Mouse (Mus musculus): ENCODE measurements at regions not wholly inside any gene's neighbourhood (a gene's known extent, or its start where the extent isn't known, plus 50 kb on each side); places are given as distances from the start of the nearest gene placed in this dataset.
A peak's percentile ranks its signal among the peaks of the same experiment; 100 is the strongest.

DNA sequence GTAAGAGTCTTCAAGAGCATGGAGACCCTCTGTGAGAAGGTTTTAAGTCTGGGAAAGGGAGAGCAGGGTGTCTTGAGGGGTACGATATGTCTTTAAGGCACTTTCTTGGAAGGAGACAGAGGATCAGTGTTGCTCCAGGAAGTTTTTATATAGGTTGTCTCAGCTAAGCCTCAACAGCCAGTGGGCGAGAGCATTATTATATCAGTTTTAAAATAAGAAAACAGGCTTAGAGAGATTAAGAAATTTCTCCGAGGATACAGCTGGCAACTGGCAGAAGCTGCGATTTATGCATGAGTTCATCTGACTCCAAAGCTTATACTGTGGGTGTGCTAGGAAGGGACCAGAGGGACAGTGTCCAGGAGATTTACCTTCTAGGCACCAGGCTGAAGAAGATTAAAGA is 188.0 kb upstream of the Eif4g2 start:
- no peak for TF ChIP-seq CTCF (conservative IDR thresholded peaks at IDR 0.05; ENCODE audit: low read length)
- no peak for TF ChIP-seq POU5F1 (IDR thresholded peaks at IDR 0.05; ENCODE audit: borderline replicate concordance, low read length)
- TF ChIP-seq NANOG (IDR thresholded peaks at IDR 0.05; ENCODE audit: borderline replicate concordance, low read length), result no peak

DNA sequence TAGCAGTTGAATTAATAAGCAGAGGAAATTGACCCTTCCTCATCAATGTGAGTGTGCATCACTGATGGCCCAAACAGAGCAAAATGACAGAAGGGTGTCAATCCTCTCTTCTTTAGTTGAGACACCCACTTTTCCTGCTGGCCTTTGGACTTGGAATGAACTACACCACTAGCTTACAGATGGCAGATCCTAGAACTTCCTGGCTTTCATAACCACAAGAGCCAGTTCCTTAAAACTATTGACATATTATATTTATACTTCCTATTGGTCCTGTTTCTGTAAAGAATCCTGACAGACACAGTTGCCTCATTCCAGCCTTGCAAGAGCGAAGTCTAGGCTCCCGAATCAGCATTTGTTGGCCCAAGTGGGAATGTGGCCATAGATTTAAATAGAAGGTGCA is 185.4 kb upstream of the Eif4g2 start:
- no peak overlapping the region for H3K4me3 ChIP-seq (replicated peaks; ENCODE audit: low read length)
- H3K27me3 ChIP-seq (ENCODE audit: insufficient read depth, low read length), result no peaks in the 10 kb centered on the region
- no peaks in the 10 kb centered on the region for H3K36me3 ChIP-seq (ENCODE audit: insufficient read depth, low read length)
- peaks cover 7% of the 10 kb centered on the region for H3K9me3 ChIP-seq (ENCODE audit: low read length)
- H3K4me1 ChIP-seq (replicated peaks; ENCODE audit: low read depth, low read length), result no peaks in the 10 kb centered on the region
- TF ChIP-seq NANOG (IDR thresholded peaks at IDR 0.05; ENCODE audit: borderline replicate concordance, low read length) (no peak), CTCF (conservative IDR thresholded peaks at IDR 0.05; ENCODE audit: low read length) (no peak), POU5F1 (IDR thresholded peaks at IDR 0.05; ENCODE audit: borderline replicate concordance, low read length) (no peak)

More for the DNA sequence above, 188.0 kb upstream of the Eif4g2 start:
- Histone ChIP-seq H3K9me3 (ENCODE audit: low read length) (peaks cover 15% of the 10 kb centered on the region), H3K36me3 (ENCODE audit: insufficient read depth, low read length) (no peaks in the 10 kb centered on the region), H3K4me3 (replicated peaks; ENCODE audit: low read length) (no peak overlapping the region), H3K27me3 (ENCODE audit: insufficient read depth, low read length) (no peaks in the 10 kb centered on the region), H3K4me1 (replicated peaks; ENCODE audit: low read depth, low read length) (no peaks in the 10 kb centered on the region)

DNA sequence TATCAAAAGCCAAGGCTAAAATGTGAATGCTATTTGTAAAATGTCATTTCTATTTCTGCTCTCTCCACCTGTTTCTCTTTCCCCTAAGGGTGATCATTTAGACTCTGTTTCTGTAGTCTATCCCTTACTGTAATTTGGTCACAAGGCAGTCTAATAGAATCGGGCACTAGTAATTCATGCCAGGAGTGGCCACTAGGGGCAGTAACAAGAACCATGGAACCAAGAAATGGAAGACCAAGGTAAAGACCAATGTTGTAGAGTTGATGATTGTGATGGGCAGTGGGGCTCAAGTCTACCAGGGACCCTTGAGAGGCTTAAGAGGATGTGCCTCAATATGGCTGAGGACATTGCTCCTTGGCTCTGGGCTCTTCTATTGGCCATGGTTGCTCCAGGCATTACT is 180.5 kb upstream of the Eif4g2 start:
- Histone ChIP-seq H3K9me3 (ENCODE audit: low read length) (peaks cover 15% of the 10 kb centered on the region), H3K36me3 (ENCODE audit: insufficient read depth, low read length) (no peaks in the 10 kb centered on the region), H3K4me1 (replicated peaks; ENCODE audit: low read depth, low read length) (no peaks in the 10 kb centered on the region), H3K4me3 (replicated peaks; ENCODE audit: low read length) (no peak overlapping the region), H3K27me3 (ENCODE audit: insufficient read depth, low read length) (no peaks in the 10 kb centered on the region)
- TF ChIP-seq CTCF (conservative IDR thresholded peaks at IDR 0.05; ENCODE audit: low read length) (peak; percentile 33), POU5F1 (IDR thresholded peaks at IDR 0.05; ENCODE audit: borderline replicate concordance, low read length) (no peak)

DNA sequence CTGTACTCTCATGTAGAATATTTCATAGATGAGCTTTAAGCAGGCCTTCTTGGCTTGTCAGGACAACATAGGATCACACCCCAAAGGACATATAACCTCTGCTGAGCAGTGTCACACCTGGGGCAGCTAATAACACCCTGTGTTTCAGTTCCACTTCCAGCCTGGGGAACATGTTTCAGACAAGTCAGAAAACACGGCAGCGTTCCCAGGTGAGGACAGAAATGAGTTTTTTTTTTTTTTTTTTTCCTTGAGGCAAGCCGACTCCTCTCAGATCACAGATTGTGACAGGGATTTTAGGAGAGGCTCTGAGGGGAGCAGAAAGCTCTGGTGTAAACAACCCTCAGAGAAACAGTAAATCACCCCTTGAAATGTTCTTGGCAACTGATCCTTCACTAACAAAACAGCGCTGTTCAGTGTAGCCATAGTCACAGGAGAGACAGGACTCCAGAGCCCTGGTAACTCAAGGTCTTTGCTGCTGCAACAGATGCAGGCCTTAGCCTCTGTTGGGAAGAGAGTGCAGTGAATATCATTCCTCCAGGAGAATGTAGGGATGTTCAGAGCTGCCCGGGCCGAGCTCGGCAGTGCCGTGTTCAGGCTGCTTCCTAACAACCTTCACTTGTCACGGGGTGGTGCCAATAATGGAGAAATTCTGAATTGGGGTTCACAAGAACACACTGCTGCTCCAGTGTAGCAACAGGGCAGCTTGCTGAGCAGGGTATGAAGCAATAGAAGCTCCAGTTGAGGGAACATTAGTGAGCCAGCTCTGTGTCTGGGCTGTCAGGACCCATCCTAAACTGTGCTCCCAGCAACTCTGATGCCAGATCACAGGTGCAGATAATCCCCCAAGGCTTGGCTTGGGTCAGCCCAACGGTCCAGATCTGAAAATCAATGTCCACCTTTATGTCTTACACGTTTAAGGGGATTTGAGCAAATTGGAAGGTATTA is 177.1 kb upstream of the Eif4g2 start:
- Histone ChIP-seq H3K36me3 (ENCODE audit: insufficient read depth, low read length) (no peaks in the 10 kb centered on the region), H3K4me1 (replicated peaks; ENCODE audit: low read depth, low read length) (no peaks in the 10 kb centered on the region), H3K4me3 (replicated peaks; ENCODE audit: low read length) (no peak overlapping the region), H3K9me3 (ENCODE audit: low read length) (peaks cover 15% of the 10 kb centered on the region), H3K27me3 (ENCODE audit: insufficient read depth, low read length) (no peaks in the 10 kb centered on the region)
- no peak for TF ChIP-seq NANOG (IDR thresholded peaks at IDR 0.05; ENCODE audit: borderline replicate concordance, low read length)
- no peak for TF ChIP-seq CTCF (conservative IDR thresholded peaks at IDR 0.05; ENCODE audit: low read length)
- TF ChIP-seq POU5F1 (IDR thresholded peaks at IDR 0.05; ENCODE audit: borderline replicate concordance, low read length), result no peak

- H3K9me3 ChIP-seq (ENCODE audit: low read length), result peaks cover 5% of the 10 kb centered on the region; the same call in 1 of the 2 replicates
- no peak for TF ChIP-seq POU5F1 (IDR thresholded peaks at IDR 0.05; ENCODE audit: borderline replicate concordance, low read length)
- no peak for TF ChIP-seq NANOG (IDR thresholded peaks at IDR 0.05; ENCODE audit: borderline replicate concordance, low read length)
- peak; percentile 55 for TF ChIP-seq CTCF (conservative IDR thresholded peaks at IDR 0.05; ENCODE audit: low read length)
- H3K27me3 ChIP-seq (ENCODE audit: insufficient read depth, low read length), result no peaks in the 10 kb centered on the region
- H3K36me3 ChIP-seq (ENCODE audit: insufficient read depth, low read length), result no peaks in the 10 kb centered on the region
- no peaks in the 10 kb centered on the region for H3K4me1 ChIP-seq (replicated peaks; ENCODE audit: low read depth, low read length)
- H3K4me3 ChIP-seq (replicated peaks; ENCODE audit: low read length), result no peak overlapping the region
Observed at GRCm38 (mm10) chr7:111257842-111258241, 175.0 kb upstream of the Eif4g2 start.

DNA sequence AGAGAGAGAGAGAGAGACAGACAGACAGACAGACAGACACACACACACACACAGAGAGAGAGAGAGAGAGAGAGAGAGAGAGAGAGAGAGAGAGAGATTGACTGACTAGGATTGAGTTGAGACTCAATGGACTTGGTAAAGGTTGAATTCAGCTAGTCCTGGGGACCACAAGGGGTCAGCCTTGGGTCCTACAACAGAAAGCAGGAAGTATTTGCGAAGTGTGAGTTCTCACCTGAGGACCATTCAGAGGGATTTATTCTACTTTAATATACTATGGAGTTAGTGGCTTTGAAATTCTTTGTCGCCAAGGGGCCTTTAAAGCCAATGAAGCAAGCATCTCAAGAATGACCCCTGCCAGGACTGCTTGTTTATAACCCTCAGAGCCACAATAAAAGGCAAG is 173.4 kb upstream of the Eif4g2 start:
- no peaks in the 10 kb centered on the region for H3K36me3 ChIP-seq (ENCODE audit: insufficient read depth, low read length)
- H3K4me1 ChIP-seq (replicated peaks; ENCODE audit: low read depth, low read length), result no peaks in the 10 kb centered on the region
- no peak overlapping the region for H3K4me3 ChIP-seq (replicated peaks; ENCODE audit: low read length)
- H3K9me3 ChIP-seq (ENCODE audit: low read length), result no peaks in the 10 kb centered on the region
- TF ChIP-seq CTCF (conservative IDR thresholded peaks at IDR 0.05; ENCODE audit: low read length), result no peak
- H3K27me3 ChIP-seq (ENCODE audit: insufficient read depth, low read length), result no peaks in the 10 kb centered on the region

GRCm38 (mm10) chr7:111249606-111250005 is 166.8 kb upstream of the Eif4g2 start:
- no peaks in the 10 kb centered on the region for H3K4me1 ChIP-seq (replicated peaks; ENCODE audit: low read depth, low read length)
- no peaks in the 10 kb centered on the region for H3K36me3 ChIP-seq (ENCODE audit: insufficient read depth, low read length)
- TF ChIP-seq NANOG (IDR thresholded peaks at IDR 0.05; ENCODE audit: borderline replicate concordance, low read length) (no peak), CTCF (conservative IDR thresholded peaks at IDR 0.05; ENCODE audit: low read length) (peak; percentile 92)
- H3K4me3 ChIP-seq (replicated peaks; ENCODE audit: low read length), result no peak overlapping the region
- H3K27me3 ChIP-seq (ENCODE audit: insufficient read depth, low read length), result no peaks in the 10 kb centered on the region
- 0 out of 2 replicates have a peak, but pooled peaks cover 4% of the 10 kb centered on the region for H3K9me3 ChIP-seq (ENCODE audit: low read length)

DNA sequence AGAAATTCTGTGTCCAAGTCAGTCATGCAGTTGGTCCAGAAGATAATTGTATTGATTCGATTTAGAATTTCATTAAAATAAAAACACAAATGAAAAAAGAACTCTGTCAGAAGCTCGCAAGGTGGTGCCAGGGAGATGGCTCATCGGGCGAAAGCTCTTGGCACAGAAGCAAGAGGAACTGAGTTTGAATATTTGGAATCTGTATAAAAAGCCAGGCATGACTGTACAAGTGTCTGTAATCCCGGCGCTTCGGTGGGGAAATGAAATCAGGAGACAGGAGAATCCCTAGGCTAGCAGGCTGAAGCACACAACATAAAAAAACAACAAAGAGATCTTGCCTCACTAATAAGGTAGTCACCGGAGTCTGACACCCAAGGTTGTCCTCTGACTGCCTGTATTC is 162.7 kb upstream of the Eif4g2 start:
- Histone ChIP-seq H3K27me3 (ENCODE audit: insufficient read depth, low read length) (no peaks in the 10 kb centered on the region), H3K4me3 (replicated peaks; ENCODE audit: low read length) (no peak overlapping the region), H3K4me1 (replicated peaks; ENCODE audit: low read depth, low read length) (no peaks in the 10 kb centered on the region), H3K36me3 (ENCODE audit: insufficient read depth, low read length) (no peaks in the 10 kb centered on the region), H3K9me3 (ENCODE audit: low read length) (0 out of 2 replicates have a peak, but pooled peaks cover 4% of the 10 kb centered on the region)
- TF ChIP-seq CTCF (conservative IDR thresholded peaks at IDR 0.05; ENCODE audit: low read length) (no peak), NANOG (IDR thresholded peaks at IDR 0.05; ENCODE audit: borderline replicate concordance, low read length) (no peak), POU5F1 (IDR thresholded peaks at IDR 0.05; ENCODE audit: borderline replicate concordance, low read length) (no peak)

DNA sequence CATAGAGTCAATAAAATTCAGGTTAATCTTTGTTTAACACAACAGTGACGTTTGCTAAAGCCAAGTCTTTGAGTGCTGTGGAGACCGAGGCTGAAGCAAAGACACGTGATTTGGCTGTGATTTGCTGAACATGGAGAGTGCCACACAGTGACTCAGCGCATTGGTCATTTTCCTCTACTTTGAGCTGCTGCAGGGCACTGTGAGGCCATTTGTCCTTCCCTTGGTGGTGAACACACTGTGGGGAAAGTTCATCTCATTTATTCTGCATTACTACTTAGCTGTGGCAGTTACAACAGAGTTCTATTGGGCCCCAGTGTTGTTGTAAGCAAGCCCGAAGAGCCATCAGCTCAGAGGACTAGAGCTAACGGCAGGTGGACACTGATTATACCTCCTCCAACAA is 162.2 kb upstream of the Eif4g2 start:
- Histone ChIP-seq H3K9me3 (ENCODE audit: low read length) (0 out of 2 replicates have a peak, but pooled peaks cover 4% of the 10 kb centered on the region), H3K4me3 (replicated peaks; ENCODE audit: low read length) (no peak overlapping the region), H3K4me1 (replicated peaks; ENCODE audit: low read depth, low read length) (no peaks in the 10 kb centered on the region), H3K27me3 (ENCODE audit: insufficient read depth, low read length) (no peaks in the 10 kb centered on the region), H3K36me3 (ENCODE audit: insufficient read depth, low read length) (no peaks in the 10 kb centered on the region)
- TF ChIP-seq POU5F1 (IDR thresholded peaks at IDR 0.05; ENCODE audit: borderline replicate concordance, low read length), result no peak
- no peak for TF ChIP-seq CTCF (conservative IDR thresholded peaks at IDR 0.05; ENCODE audit: low read length)
- no peak for TF ChIP-seq NANOG (IDR thresholded peaks at IDR 0.05; ENCODE audit: borderline replicate concordance, low read length)

Data from E14TG2a.4 (cell line).